Mouse (Mus musculus) monocyte, adult 5-6 weeks (primary cell): ENCODE measurements around the gene Rnf185. TPM values are rescaled to one million over a fixed set of nuclear protein-coding genes. Genes with fewer than 3 reads are reported as not detected.
A peak's percentile ranks its signal among the peaks of the same experiment; 100 is the strongest.

Experiments
- ATAC-seq: fragments of 153-309, 156-312 bp; replicated peaks from 2 replicates; pipeline ENCODE4 v1.8.0; 2017; ENCODE audit warnings: mild to moderate bottlenecking; ENCODE audit not compliant: low TSS enrichment, insufficient number of reproducible peaks, severe bottlenecking, poor library complexity, low FRiP score
- total RNA-seq: library from RNA; stranded (forward); fragments of 200-1000, 200-491, 200-594 nt; gene quantifications from 3 replicates; pipeline ENCODE4 v1.2.3, GENCODE M21; 2017

The Rnf185 gene
- total RNA-seq, 1 experiment from 2014 or later = 14.4 TPM

GRCm38 (mm10) chr11:3408131-3408996 is 43.8 kb downstream of the Rnf185 start:
- peak; percentile 9; the same call in 1 of the 2 replicates for ATAC-seq

DNA sequence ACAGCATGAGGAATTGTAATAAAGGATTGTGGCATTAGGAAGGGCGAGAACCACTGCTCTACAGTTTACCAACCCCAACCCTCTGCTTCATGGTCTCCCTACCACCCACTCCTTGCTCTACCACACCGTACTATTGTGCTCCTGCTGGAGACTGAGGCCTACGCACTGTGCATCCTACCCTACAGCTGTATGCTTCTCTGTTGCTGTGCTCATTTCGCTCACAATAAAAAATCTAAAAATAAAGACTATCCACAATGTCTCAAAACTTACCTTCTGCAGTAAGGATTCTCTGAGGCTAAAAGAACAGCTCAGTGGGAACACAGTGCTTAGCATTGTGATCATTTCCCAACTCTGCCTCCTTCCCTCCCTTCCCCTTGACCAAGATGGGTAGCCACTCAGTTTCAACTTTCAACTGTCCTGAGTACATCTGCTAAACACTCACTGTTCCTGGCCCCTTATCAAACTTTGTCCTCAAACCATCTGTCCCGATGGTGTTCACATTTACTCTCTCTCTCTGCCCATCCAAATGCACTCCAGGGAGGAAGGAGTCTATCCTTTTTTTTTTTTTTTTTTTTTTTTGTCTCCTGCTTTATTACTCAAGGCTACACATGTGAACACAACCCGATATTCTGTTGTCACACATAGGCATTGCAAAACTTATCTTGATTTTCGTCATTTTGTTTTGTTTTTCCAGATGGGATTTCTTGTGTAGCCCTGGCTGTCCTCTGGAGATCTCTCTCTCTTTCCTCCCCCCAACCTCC is 47.7 kb downstream of the Rnf185 start:
- no peak for ATAC-seq

- no peak for ATAC-seq
Measured at GRCm38 (mm10) chr11:3403024-3403423, 49.1 kb downstream of the Rnf185 start.

DNA sequence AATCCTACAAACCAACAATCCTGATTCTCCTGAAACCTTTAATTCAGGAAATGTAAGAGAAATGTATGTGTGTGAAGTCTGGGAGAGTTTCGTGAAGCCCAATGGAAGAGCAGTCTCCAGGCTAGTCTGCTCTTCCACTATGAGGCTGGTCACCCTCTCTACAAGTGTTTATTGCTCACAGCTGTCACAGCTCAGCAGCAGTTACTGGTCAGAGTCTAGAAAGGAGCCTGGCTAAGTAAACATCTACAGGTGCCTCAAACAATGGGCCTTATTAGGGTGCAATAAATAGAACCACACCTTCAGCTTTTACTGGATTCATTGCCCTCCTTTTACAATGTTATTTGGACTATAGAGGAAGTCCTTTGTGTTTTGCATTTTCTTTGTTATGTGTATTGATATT is 53.8 kb downstream of the Rnf185 start:
- ATAC-seq = no peak

DNA sequence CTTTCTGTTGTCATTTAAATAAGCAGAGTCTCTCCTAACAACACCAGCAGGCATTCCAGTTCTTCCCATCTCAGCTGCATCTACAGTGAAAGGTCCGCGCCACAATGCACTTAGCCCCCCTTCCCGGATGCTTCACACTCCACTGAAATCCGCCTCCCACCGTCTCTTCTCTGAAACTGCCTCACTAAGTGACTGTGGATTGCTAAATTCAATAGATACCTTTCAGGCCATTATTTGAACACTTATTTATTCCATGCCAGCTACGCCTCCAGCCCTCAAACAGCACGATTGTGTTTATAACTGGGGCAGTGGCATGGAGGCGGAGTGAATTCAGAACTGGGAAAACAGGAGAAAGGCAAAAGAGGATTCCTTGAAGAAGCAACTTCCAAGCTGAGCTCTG is 55.6 kb downstream of the Rnf185 start:
- ATAC-seq = no peak

- no peak for ATAC-seq
Measured at GRCm38 (mm10) chr11:3396091-3396490, 56.1 kb downstream of the Rnf185 start.

GRCm38 (mm10) chr11:3394520-3394919 is 57.6 kb downstream of the Rnf185 start:
- ATAC-seq = no peak

GRCm38 (mm10) chr11:3392526-3392925 is 59.6 kb downstream of the Rnf185 start:
- no peak for ATAC-seq

DNA sequence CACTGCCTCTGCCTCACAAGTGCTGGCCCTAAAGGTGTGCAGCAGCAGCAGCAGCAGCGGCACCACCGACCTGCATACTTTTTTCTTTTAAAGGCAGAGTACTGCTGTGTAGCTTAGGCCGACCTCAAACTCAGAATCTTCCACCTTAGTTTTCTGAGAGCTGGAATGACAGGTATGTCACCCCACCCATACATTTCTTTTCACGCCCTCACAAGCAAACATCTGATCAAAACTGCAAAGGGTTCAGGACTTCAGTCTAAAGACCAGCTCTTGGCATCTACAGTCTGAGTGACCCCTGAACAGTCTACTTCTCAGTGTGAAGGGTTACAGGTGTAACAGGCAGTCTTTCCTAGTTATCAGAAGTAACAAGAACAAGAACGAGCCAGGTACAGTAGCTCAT is 61.4 kb downstream of the Rnf185 start:
- no peak for ATAC-seq

GRCm38 (mm10) chr11:3389996-3390395 is 62.2 kb downstream of the Rnf185 start:
- ATAC-seq = no peak

DNA sequence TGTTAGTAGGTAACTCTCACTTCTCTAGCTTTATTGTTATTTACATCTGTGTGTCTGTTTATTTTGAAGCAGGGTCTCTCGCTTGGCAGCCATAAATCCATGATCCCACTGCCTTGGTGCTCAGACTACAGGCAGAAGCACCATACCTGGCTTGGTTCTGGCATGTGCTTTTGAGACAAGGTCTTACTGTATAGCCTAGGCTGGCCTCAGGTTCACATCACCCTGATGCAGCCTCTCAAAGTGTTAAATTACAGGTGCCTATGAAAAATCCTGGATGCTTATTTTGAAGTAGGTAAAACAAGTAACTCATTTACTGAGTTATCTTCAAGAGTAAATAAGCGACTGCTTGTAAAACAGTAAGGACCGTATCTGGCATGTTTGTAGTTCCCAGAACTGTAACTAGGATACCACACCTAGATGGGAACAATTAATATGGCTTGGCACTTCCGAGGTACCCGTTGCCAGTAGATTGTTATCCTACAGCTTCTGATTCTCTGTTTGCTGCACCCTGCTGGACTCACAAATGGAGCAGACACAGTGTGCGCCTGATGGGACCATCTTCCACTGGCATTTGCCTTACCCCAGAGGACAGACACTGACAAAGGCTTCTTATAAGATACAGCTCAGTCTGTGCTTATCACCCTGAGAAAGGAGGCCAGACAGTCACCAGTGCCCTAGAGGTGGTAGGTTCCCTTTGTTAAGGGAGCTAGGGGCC is 64.5 kb downstream of the Rnf185 start:
- ATAC-seq = no peak

DNA sequence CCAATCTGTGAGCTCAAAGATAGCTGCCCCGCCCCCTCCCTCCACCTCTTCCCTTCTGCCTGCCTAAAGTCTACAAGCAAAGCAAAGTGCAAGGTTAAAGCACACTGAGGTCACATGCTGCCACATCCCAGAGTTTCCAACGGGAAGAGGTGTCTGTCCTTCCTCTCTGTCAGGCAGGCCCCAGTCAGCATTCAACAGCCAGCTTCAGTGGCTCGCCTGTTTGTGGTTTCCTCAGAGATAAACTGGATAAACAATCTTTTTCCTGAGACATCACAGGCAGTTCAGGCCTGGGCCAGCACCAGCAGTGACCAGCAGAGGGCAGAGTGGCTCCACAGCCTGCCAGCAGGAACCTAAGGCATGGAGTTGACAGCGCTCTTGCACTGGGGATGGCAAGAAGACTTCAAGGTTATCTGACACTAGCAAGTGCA is 65.2 kb downstream of the Rnf185 start:
- peak; percentile 73 for ATAC-seq

- 0 out of 2 replicates have a peak, but pooled peaks have one; percentile 14 for ATAC-seq
Measured at GRCm38 (mm10) chr11:3382602-3383594, 69.3 kb downstream of the Rnf185 start.

DNA sequence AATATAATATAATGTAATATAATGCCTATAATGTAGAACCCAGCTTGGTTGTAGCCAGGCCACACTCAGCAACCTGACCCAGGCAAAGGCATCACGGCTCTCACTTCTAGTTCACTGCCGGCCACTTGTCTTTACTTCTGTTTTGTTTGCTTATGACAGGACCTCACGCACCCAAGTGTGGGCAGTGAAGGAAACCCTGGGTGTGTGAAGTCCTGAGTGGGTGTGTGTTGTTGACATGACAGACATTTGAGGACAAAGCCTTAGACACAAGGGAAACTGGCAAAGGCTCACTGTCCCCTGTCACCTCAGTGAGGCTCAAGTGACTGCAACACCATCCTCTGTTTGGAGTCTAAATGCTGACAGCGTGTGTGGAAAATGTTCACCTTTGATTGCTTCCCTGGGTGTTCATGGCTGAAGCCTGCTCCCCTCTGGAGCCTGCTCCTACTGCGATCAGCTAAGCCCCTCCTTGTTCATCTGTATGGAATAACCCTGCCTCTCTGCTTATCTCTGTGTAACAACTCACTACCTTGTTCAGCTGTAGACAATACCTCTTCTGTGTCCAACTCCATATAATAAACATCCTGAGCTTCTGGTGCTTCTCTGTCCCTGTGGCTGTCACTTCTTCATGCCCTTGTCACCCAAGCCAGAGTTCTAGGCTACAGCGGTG is 70.9 kb downstream of the Rnf185 start:
- ATAC-seq = no peak

DNA sequence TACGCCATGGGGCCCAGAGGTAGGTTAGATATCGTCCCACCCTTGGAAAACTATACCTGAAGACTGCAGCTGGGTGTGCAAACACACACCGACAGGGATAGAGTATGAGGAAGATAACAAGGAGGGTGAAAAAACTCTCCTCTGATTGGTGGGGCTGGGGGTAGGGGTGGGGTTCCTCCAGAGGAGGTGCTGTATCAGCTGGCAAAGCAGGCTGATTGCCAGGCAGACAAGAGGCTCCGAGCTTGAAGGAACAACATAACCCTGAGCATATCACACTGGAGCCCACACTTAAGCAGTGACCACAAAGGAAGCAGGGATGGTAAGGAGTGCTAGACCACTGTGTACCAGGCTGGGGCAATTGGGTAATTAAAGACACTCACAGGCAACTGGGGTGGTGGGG is 72.7 kb downstream of the Rnf185 start:
- ATAC-seq = no peak

DNA sequence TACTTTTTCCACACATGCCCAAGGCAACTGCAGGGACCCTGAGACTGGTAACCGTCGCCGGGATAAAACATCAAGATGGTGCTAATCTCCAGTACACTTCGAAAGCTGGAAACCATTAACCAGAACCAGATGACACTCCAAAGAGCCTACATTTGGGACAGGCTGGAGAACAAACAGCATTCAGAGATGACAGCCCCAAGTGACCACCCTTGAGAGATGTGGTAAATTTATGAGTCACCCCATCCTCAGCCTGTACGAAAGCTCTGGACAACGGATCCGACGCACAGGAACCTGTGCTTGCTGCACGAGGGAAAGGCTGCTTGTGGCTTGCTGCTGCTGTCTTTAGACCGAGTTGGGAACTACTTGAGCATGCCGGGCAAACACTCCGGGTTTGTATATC is 77.4 kb downstream of the Rnf185 start:
- no peak for ATAC-seq

GRCm38 (mm10) chr11:3374293-3374645 is 77.9 kb downstream of the Rnf185 start:
- ATAC-seq = no peak
